Mouse (Mus musculus) hematopoietic stem cell, adult 5-6 weeks (primary cell): Measurements from ENCODE around the gene Tdrd9. TPM values are rescaled to one million over a fixed set of nuclear protein-coding genes. Genes with fewer than 3 reads are reported as not detected.

ENCODE experiments used
- ATAC-seq, 2 experiments: fragments of 125-278 bp in 1 of 2; replicated peaks in 1 of 2; 2 replicates each; pipeline ENCODE4 v1.8.0; 2016 to 2017; ENCODE audit warnings: inconsistent platforms in 2 of 2, mild to moderate bottlenecking in 2 of 2, moderate number of reproducible peaks in 2 of 2, low read depth in 1 of 2, moderate TSS enrichment in 1 of 2; ENCODE audit not compliant: low FRiP score in 2 of 2, poor library complexity in 2 of 2, severe bottlenecking in 2 of 2, insufficient read depth in 1 of 2, low TSS enrichment in 1 of 2
- total RNA-seq: library from RNA; stranded (forward); fragments of 172-1452, 232-1000 nt; gene quantifications from 2 replicates; pipeline ENCODE4 v1.2.3, GENCODE M21; 2017

Gene Tdrd9
- total RNA-seq, 1 experiment from 2014 or later: 0.30 TPM

DNA sequence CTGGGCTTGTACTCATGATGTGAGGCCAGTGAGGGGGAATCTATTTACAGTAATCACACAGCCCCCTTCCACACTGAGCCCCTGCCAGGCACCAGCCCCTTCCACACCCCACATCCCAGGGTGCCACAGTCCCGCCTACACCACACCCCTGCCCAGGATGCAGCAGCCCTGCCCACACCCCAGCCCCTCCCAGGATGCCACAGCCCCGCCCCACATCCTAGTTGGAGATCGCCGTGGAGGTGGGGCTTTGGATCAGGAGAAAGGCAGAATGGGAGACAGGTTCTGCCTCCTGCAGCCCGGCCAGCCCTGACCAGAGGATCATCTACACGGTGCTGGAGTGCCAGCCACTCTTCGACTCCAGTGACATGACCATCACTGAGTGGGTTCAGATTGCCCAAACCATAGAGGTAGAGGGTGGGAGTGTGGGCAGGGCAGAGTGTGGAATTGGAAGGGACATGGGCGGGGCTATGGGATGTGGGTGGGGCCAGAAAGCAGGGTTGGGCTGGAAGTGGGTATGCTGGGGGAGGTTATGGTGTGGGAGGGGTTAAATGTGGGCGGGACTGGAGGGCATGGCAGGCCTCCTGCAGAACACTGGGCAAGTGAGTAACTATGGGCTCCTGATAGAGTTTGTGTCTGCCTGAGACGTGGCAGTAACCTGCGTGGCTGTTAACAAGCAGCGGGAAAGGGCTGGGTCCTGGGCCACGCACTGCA, 141.5 kb downstream of the Tdrd9 start:
- ATAC-seq: no peak

DNA sequence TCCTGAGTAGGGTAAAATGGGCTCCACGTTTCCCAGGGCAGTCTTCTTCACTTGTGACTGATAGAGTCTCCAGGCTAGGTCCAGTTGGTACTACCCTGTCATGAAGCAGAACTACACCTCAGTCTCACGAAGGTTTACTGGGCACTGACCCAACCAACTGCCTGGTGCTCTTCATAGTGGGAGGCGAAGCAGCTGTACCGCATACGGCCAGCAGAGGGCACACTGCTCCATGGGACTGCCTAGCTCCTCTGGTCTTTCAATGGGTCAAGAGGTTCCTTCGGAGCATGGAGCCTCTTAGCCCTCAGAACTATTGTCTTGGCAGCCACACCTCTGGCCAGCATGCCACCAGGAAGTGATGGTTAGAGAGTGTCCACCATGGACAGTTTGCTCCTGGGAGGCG, 142.4 kb downstream of the Tdrd9 start:
- ATAC-seq: peak; percentile 65 to 83; a peak in 3 of 4 replicates

DNA sequence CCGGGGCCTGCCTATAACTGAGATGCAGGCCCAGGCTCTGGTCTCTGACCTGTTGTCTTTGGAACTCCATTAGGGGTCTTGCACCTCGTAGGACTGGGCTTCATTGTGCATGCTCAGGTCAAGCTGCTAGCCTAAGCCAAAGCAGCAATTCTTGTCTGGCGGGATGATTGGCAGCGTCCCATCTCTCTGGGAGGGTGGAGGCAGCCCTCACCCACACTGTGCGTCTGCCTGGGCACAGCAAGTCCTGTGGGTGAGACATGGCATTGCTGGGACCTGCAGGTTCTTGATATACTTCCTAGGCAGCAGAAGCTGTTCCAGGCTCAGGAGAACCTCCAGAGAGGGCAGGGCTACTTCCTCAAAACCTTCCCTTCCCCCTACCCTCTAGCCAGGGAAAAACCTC, 145.6 kb downstream of the Tdrd9 start:
- ATAC-seq: no peak

DNA sequence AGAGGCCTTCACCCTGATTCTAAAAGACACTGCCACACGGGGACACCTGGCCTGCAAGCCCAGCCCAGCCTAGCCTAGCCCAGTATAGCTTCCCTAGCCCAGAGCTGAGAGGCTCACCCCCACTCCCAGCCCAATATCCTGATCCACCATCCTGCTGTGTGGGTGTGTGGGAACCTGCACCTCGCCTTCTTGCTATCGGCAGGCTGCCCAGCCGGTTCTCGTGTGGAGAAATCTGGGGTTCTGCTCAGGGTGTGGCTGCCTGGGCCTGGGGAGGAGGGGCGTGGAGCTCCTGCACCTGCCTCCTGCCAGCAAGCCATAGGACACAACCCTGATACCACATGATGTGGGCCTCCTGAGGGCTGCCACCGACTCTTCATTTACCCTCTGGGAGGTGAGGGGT, 146.3 kb downstream of the Tdrd9 start:
- ATAC-seq: no peak

Other genes with a start within 250 kb of the Tdrd9 start
- gene Klc1, start 212.7 kb upstream of the Tdrd9 start, total RNA-seq: 64.8 and 73.9 TPM in 2 replicates
- 9.2 and 9.7 TPM in 2 replicates for gene Xrcc3, start 157.7 kb upstream of the Tdrd9 start, total RNA-seq
- 8.6 and 9.1 TPM in 2 replicates for gene Zfyve21, start 157.4 kb upstream of the Tdrd9 start, total RNA-seq
- gene Ppp1r13b, start 63.4 kb upstream of the Tdrd9 start, total RNA-seq: 25.8 and 34.7 TPM in 2 replicates
- 222 and 478 TPM in 2 replicates for gene Atp5mpl, start 4.6 kb upstream of the Tdrd9 start, total RNA-seq
- gene Rd3l, start 9.8 kb downstream of the Tdrd9 start, total RNA-seq: 0.50 TPM in 1 of 2 replicates, not detected in the other
- gene Aspg, start 135.1 kb downstream of the Tdrd9 start, total RNA-seq: not detected in 2 replicates
- not detected in 2 replicates for gene Kif26a, start 174.6 kb downstream of the Tdrd9 start, total RNA-seq